Mouse (Mus musculus) kidney, postnatal 14 days (tissue): ENCODE data around the gene Selenoh.

ENCODE experiments used
- DNase-seq: peaks from one replicate; pipeline ENCODE4 v3.0.0; 2022; ENCODE audit warnings: mixed read lengths

Selenoh gene

DNA sequence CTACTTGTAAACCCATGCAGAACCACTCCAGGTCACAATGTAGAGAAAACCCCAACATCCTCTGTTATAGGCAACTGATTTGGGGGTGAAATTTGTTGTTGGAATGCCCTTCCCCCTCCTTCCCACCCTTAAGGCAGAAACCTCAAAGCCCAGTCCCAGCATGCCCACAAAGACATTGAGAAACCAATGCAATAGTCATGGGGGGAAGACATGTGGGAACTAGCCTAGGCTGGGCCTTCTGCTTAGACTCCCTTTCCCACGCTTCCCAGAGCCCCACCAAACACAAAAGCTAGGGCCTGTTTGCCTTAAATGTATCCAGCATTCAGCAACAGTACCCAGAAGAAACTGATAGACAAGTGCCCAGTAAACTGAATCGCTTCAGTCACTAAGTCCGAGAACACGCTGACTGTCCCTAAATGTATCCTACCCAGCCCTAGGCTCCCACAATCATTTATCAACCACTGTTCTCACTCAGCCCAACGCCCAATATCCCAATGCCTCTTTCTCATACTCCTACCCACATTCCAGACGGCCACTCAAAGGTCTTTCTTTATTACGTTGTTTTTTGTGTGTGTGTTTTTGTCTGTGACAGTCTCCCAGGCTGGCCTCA lies 44.1 kb downstream of the Selenoh start:
- DNase-seq: no peak

DNA sequence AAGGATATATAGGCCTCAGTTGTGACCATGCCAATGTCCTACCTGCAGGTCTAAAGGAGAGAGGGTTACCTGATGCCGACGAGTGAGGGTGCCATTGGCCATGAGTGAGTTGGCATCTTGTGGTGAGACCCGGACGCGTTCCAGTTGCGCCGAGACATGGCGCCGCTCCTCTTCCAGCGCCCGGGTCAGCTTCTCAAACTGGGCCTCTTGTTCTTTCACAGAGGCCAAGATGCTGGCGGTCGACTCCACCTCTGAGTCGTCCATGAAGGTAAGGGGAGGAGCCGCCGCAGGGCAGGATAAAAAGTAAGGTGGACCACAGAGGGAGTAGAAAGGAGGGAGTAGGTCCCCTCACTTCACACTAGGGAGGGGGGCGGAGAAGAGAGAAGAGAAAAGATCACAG lies 46.4 kb downstream of the Selenoh start:
- DNase-seq: no peak

DNA sequence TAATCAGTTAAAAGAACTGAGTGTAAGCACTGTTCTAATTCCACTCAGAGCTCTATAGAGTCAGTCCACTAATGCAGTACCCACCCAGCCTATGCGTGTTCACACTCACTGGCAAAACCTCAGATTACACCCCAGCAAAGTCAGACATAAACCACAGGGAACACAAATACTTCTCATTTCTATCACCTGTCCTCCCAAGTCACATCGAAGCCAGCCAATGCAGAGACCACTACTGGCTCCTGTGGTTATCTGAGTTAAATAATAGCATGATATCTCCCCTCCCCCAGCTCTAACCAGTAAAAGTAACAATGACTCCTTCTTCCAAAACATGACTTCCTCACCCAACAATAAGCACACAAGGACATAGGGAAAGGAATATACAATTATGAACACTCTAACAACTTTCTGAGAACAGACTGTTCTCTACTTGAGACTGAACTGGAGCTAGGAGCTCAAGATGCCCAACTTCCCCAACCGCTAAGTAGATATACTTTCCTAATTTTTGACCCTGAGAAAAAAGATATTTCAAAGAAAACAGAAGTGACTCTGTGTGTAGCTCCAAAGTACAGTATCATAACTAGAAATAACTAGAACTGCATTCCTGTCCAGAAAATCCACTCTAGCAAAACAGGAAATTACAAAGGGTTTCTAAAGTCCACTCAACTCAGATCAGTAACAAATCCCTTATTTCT lies 47.0 kb downstream of the Selenoh start:
- DNase-seq: no peak

DNA sequence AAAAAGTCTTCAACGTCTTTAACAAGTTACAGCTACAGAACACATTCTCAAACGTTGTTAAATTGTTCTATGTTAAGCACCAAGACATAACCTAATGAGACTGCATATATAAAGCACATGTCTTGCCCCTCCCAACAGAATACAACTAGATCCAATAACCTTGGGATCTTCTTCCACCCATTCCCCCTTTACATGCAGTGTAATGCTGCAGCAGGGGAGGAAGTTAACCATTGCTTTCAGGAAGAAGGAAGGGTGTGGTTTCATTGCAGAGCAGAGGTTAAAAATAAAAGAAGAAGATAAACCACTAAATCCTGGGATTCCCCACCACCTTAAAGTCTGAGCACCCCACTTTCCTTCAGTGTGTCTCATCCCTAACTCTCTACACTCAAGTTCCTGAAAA lies 47.9 kb downstream of the Selenoh start:
- DNase-seq: no peak

DNA sequence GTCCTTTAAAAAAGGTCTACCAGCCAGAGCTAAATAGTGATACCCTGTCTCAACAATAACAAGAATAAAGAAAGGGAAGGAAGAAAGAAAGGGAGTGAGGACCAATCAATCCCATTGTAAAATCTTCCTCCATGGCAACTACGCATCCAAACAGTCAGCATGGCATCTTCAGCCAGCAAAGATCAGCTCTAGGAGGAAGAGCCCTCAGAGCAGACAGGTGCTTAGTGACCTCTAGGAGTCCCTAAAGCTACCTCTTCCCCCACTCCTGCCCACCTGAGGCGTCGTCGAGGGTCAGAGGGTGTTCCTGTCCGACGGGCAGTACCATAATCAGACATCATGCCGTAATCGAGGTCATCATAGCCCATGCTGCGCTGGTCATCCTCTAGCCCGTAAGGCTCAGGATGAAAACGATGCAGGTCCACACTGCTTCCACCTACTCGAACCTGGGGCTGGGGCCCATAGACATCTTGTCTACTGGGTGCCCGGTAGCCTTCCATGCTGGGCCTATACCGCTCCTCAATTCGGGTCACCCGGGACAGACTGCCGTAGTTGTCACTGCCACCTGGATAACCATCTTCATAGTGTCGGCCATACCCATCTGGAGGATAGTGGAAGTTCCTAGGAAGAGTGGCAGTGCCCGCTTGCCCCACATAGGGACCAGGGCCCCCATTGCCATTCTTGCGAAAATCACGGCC lies 50.8 kb downstream of the Selenoh start:
- DNase-seq: no peak
